Mouse (Mus musculus): ENCODE results near the gene Gnb1l. TPM values are rescaled to one million over a fixed set of nuclear protein-coding genes. Genes with fewer than 3 reads are reported as not detected.

Gnb1l gene
- polyA plus RNA-seq, 1 experiment from 2014 or later, result 16.9 TPM

DNA sequence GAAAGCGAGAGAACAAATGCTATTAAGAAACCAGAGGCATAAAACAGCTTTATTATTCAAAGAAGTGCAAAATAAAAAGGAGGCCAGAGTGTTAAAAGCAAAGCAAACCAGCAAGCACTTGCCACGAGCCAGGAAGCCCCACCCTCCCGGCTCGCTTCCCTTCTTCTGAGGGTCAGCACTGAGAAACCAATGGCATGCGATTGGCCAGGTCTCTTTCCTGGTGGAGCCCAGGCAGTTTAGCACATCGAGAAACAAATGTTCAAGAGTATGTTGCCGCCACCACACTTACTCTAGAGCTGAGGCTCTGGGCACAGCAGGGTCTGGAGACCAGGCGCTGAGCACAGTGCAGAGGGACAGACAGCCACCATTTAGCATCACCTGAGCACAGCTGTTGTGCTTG lies 35.9 kb upstream of the Gnb1l start:
- H3K9ac ChIP-seq, result no peak overlapping the region
- H3K27me3 ChIP-seq, result no peaks in the 10 kb centered on the region
- H3K4me1 ChIP-seq, result peaks cover 33% of the 10 kb centered on the region
- H3K27ac ChIP-seq, result no peak overlapping the region
- no peaks in the 10 kb centered on the region for H3K36me3 ChIP-seq
- no peak for ATAC-seq (ENCODE audit: insufficient number of reproducible peaks, insufficient read depth, low FRiP score, low TSS enrichment)
- H3K4me2 ChIP-seq (replicated peaks), result no peak overlapping the region
- no peaks in the 10 kb centered on the region for H3K9me3 ChIP-seq
- no peak overlapping the region for H3K4me3 ChIP-seq
- 47% methylated on average over 8 of the region's 8 CpGs for WGBS

DNA sequence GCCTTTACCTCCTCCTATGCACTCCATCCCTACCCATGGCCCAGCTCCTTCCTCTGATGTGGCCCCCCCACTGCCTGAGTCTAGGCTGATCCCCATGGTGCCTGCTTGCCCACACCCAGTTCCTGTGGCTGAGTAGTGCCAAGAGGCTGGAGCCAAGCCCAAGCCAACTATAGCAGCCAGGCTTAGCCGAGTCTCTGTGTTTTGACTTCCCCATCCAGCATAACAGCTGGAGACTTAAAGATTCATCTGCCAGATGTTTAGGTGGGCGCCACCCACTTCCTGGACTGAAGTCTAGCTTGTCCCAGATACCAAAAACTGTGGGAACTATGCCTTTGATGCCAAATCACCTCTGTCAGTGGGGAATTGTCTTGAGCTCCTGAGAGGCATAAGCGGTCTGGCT lies 34.2 kb upstream of the Gnb1l start:
- ATAC-seq (ENCODE audit: insufficient number of reproducible peaks, insufficient read depth, low FRiP score, low TSS enrichment), result no peak
- WGBS, result 63% methylated on average over 3 of the region's 3 CpGs
- H3K27ac ChIP-seq, result no peak overlapping the region

DNA sequence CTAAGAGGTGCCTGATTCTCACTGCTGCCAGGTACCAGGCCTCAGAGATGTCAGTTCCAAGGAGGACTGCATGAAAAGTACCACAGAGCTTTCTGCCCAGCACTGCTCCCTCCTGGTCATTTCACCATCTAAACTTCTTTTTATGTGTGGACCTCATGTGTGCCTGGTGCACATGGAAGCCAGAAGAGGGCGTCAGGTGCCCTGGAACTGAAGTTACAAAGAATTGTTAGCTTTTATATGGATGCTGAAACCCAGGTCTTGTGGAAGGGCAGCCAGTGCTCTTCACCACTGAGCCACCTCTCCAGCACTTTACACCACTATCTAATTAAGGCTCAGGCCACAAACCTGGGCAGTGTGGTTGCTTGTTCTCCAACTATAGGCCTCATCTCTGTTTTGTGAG lies 27.7 kb upstream of the Gnb1l start:
- Histone ChIP-seq H3K4me1 (peaks cover 9% of the 10 kb centered on the region; the same call in 1 of the 2 replicates), H3K4me3 (no peak overlapping the region), H3K36me3 (0 out of 2 replicates have a peak, but pooled peaks cover 7% of the 10 kb centered on the region), H3K4me2 (replicated peaks) (no peak overlapping the region), H3K27ac (0 out of 2 replicates have a peak overlapping the region, but pooled peaks have one; percentile 11), H3K9me3 (no peaks in the 10 kb centered on the region), H3K27me3 (no peaks in the 10 kb centered on the region), H3K9ac (no peak overlapping the region)
- no peak for ATAC-seq (ENCODE audit: insufficient number of reproducible peaks, insufficient read depth, low FRiP score, low TSS enrichment)
- WGBS, result 31% methylated on average over 1 of the region's 1 CpGs

More for the DNA sequence above, 34.2 kb upstream of the Gnb1l start:
- Histone ChIP-seq H3K4me1 (peaks cover 27% of the 10 kb centered on the region), H3K9ac (no peak overlapping the region), H3K4me2 (replicated peaks) (no peak overlapping the region), H3K36me3 (0 out of 2 replicates have a peak, but pooled peaks cover under 1% of the 10 kb centered on the region), H3K27me3 (no peaks in the 10 kb centered on the region), H3K9me3 (no peaks in the 10 kb centered on the region), H3K4me3 (no peak overlapping the region)

DNA sequence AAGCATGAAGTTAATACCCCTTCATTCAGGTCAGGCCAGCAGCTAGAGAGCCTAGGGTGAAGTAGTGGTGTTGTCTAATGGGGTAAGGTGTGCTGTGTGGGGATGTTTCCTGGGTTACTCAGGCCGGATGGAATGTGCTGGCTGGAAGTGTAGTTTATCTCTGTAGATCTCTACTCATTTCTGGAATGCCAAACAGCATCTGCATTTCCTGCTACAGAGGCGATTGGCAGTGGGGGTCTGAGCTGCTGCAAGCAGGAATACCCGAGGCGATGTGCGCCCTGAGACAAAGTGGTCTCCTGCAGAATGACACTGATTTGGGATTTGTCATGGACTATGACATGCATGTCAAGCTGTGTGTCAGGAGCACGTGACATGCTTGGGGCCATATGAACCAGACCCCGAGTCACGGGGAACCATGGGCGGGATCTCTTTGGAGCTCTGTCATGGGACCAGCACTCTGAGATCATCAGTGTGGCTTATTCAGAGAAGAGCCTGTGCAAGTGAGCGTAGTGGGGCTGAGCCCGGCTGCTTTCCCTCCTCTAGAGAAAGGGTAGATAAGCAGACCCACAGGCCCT lies 27.0 kb upstream of the Gnb1l start:
- ATAC-seq (ENCODE audit: insufficient number of reproducible peaks, insufficient read depth, low FRiP score, low TSS enrichment), result no peak
- no peak overlapping the region for H3K9ac ChIP-seq
- no peaks in the 10 kb centered on the region for H3K27me3 ChIP-seq
- H3K27ac ChIP-seq, result 0 out of 2 replicates have a peak overlapping the region, but pooled peaks have one; percentile 11
- H3K4me3 ChIP-seq, result no peak overlapping the region
- 75% methylated on average over 11 of the region's 11 CpGs for WGBS
- H3K4me2 ChIP-seq (replicated peaks), result no peak overlapping the region
- H3K4me1 ChIP-seq, result peaks cover 9% of the 10 kb centered on the region; the same call in 1 of the 2 replicates
- H3K36me3 ChIP-seq, result 0 out of 2 replicates have a peak, but pooled peaks cover 7% of the 10 kb centered on the region
- no peaks in the 10 kb centered on the region for H3K9me3 ChIP-seq

DNA sequence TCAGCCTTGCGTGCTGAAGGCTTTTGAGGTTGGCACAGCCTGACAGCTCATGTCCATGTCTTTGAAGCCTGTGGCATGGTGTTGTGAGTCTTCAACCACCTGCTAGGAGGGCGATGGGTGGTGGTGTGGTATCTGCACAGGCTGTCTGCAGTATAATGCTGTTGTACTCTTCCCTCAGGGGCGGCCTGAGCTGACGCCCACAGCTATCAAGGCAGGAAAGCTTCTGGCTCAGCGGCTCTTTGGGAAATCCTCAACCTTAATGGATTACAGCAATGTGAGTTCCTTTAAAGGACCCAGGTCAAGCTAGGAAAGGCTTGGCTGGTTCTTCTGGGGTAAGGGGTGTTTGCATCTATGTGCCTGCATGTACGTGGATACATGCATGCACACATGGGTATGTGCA lies 26.5 kb upstream of the Gnb1l start:
- ATAC-seq (ENCODE audit: insufficient number of reproducible peaks, insufficient read depth, low FRiP score, low TSS enrichment), result no peak
- 86% methylated on average over 6 of the region's 6 CpGs for WGBS

DNA sequence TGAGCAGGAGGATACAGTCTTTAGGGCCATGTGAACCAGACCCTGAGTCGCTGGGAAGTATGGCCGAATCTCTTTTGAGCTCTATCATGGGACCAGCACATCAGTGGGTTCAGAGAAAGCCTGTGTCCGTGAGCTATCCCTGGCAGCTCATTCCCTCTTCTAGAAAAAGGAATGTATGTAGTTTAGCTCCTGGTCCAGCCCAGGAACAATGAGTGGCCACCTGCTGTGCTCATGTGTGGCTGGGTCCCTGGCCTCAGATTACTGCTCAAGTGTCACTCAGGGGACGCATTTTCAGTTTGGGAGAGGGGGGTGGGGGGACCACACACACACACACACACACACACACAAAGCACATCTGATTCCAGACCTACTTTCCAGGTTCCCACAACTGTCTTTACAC lies 26.1 kb upstream of the Gnb1l start:
- Histone ChIP-seq H3K27ac (no peak overlapping the region), H3K4me2 (replicated peaks) (no peak overlapping the region), H3K4me3 (no peak overlapping the region), H3K27me3 (no peaks in the 10 kb centered on the region), H3K9me3 (no peaks in the 10 kb centered on the region), H3K9ac (no peak overlapping the region), H3K4me1 (peaks cover 9% of the 10 kb centered on the region; the same call in 1 of the 2 replicates), H3K36me3 (0 out of 2 replicates have a peak, but pooled peaks cover 7% of the 10 kb centered on the region)
- 75% methylated on average over 4 of the region's 4 CpGs for WGBS
- no peak for ATAC-seq (ENCODE audit: insufficient number of reproducible peaks, insufficient read depth, low FRiP score, low TSS enrichment)

More for the DNA sequence above, 26.5 kb upstream of the Gnb1l start:
- no peak overlapping the region for H3K9ac ChIP-seq
- H3K9me3 ChIP-seq, result no peaks in the 10 kb centered on the region
- peaks cover 9% of the 10 kb centered on the region; the same call in 1 of the 2 replicates for H3K4me1 ChIP-seq
- no peak overlapping the region for H3K4me3 ChIP-seq
- no peak overlapping the region for H3K27ac ChIP-seq
- H3K27me3 ChIP-seq, result no peaks in the 10 kb centered on the region
- H3K36me3 ChIP-seq, result 0 out of 2 replicates have a peak, but pooled peaks cover 7% of the 10 kb centered on the region
- H3K4me2 ChIP-seq (replicated peaks), result no peak overlapping the region

DNA sequence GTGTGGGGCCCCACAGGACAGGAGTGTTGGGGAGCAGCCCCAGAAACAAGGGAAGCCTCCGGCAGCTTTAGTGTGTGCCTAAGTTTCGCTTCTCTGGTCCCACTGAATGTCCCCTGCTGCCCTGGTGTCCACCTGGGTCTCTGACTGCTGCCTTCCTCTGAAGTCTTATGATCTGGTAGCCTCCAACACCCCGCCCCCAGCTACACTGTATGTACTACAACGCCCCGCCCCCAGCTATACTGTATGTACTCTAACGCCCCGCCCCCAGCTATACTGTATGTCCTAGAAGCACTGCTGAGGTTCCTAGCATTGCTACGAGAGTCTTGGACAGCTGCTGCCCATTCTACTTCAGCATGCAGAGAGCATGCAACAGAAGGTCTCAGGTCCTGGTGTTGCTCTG lies 25.5 kb upstream of the Gnb1l start:
- Histone ChIP-seq H3K4me1 (peaks cover 9% of the 10 kb centered on the region; the same call in 1 of the 2 replicates), H3K27me3 (no peaks in the 10 kb centered on the region), H3K27ac (no peak overlapping the region), H3K9me3 (no peaks in the 10 kb centered on the region), H3K9ac (no peak overlapping the region; the same call in 1 of the 2 replicates), H3K36me3 (peaks cover 7% of the 10 kb centered on the region; the same call in 1 of the 2 replicates), H3K4me2 (replicated peaks) (no peak overlapping the region), H3K4me3 (no peak overlapping the region)
- 91% methylated on average over 8 of the region's 8 CpGs for WGBS
- no peak for ATAC-seq (ENCODE audit: insufficient number of reproducible peaks, insufficient read depth, low FRiP score, low TSS enrichment)

DNA sequence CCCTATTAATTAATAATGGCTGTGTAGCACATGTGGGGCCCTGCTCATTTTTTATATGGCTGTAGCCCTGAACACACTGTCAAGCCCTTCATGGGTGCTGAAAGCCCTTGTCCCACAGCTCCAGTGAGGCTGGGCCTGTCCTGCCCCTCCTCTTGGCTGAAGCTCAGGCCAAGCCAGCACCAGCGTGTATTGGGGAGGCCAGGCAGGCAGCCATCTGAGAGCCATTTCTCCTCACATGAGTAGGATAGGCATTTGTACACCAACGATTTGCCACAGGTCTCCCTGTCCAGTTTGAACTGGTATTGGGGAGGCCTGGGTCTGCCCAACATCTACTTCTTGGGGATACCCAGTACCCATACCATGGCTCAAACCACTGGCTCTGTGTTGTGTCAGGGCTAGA lies 24.5 kb upstream of the Gnb1l start:
- no peak overlapping the region for H3K4me3 ChIP-seq
- peaks cover 7% of the 10 kb centered on the region; the same call in 1 of the 2 replicates for H3K36me3 ChIP-seq
- no peak overlapping the region for H3K4me2 ChIP-seq (replicated peaks)
- WGBS, result 79% methylated on average over 2 of the region's 2 CpGs
- ATAC-seq (ENCODE audit: insufficient number of reproducible peaks, insufficient read depth, low FRiP score, low TSS enrichment), result no peak
- H3K9me3 ChIP-seq, result no peaks in the 10 kb centered on the region
- no peak overlapping the region for H3K9ac ChIP-seq
- peaks cover 9% of the 10 kb centered on the region; the same call in 1 of the 2 replicates for H3K4me1 ChIP-seq
- no peaks in the 10 kb centered on the region for H3K27me3 ChIP-seq
- no peak overlapping the region for H3K27ac ChIP-seq

DNA sequence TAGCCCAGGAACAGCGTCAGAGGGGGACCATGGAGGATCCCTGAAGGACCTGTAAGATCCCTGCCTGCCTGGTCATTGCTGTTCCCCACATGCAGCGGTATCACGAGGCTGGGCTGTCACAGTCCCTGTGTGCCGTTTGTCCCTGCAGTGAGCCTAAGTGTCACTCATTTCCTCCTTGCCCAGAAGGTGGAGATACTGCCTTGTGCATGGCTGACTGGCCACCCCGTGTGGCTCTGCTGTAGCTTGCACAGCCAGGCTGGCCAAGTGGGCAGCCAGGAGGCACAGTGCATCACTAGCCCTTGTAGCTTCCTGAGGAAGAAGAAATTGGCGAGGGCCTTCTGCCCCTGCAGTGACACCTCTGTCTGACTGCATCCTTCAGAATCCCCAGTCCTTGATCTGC lies 20.5 kb upstream of the Gnb1l start:
- Histone ChIP-seq H3K27ac (no peak overlapping the region), H3K27me3 (no peaks in the 10 kb centered on the region), H3K36me3 (no peaks in the 10 kb centered on the region; the same call in 1 of the 2 replicates), H3K9me3 (no peaks in the 10 kb centered on the region), H3K4me3 (no peak overlapping the region), H3K4me2 (replicated peaks) (no peak overlapping the region), H3K9ac (no peak overlapping the region), H3K4me1 (peaks cover 1% of the 10 kb centered on the region)
- ATAC-seq (ENCODE audit: insufficient number of reproducible peaks, insufficient read depth, low FRiP score, low TSS enrichment), result no peak
- WGBS, result 63% methylated on average over 6 of the region's 6 CpGs

DNA sequence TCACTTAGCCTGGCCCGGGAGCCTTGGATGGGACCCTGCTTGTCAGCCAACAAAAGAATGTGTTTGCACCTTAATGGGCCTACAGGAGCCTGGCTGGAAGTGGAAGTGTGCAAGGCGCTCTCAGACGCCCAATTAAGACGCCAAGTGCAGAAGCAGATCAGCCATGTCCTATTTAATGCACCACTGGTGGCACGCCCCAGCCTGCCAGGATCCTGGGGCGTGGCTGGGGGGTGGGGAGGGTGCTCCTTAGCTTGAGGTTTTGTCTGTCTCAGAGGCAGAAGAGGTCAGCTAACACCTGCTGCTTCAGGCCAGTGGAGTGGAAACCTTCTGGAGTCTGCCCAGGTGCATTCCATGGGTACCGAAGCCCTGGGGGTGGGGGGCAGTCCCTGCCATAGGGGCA lies 18.8 kb upstream of the Gnb1l start:
- Histone ChIP-seq H3K9ac (no peak overlapping the region), H3K27me3 (no peaks in the 10 kb centered on the region), H3K36me3 (no peaks in the 10 kb centered on the region; the same call in 1 of the 2 replicates), H3K27ac (no peak overlapping the region), H3K9me3 (no peaks in the 10 kb centered on the region), H3K4me1 (peaks cover 6% of the 10 kb centered on the region; the same call in 1 of the 2 replicates), H3K4me3 (no peak overlapping the region), H3K4me2 (replicated peaks) (no peak overlapping the region)
- no peak for ATAC-seq (ENCODE audit: insufficient number of reproducible peaks, insufficient read depth, low FRiP score, low TSS enrichment)
- WGBS, result 45% methylated on average over 7 of the region's 7 CpGs

DNA sequence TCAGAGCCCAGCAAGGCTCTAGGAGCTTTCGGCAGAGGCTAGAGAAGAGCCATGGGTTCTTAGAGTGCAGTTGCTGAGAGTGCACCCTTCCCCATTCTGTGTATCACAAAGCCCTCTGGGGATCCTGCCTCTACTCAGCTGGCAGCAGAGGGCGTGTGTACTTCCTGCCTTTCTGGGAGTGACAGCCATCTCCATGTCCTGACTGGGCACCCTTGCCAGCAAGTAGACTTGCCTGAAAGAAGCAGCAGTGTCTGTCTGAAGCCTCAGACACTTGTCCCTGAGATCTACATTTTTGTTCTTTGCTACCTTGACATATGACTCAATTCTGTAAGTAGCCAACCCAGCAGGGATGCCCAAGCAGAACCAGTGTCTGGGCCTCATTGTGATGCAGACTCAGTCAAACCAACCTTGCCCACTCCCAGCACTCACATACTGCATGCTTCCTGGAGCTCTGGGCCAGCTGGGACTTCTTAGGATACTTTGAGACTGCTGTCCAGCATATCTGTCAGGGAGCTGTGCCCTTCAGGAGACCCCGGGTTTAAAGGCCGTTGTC lies 17.5 kb upstream of the Gnb1l start:
- no peaks in the 10 kb centered on the region for H3K27me3 ChIP-seq
- no peaks in the 10 kb centered on the region for H3K9me3 ChIP-seq
- H3K36me3 ChIP-seq, result no peaks in the 10 kb centered on the region; the same call in 1 of the 2 replicates
- H3K4me2 ChIP-seq (replicated peaks), result no peak overlapping the region
- 70% methylated on average over 4 of the region's 4 CpGs for WGBS
- H3K4me1 ChIP-seq, result peaks cover 6% of the 10 kb centered on the region; the same call in 1 of the 2 replicates
- H3K4me3 ChIP-seq, result no peak overlapping the region
- no peak overlapping the region for H3K9ac ChIP-seq
- ATAC-seq (ENCODE audit: insufficient number of reproducible peaks, insufficient read depth, low FRiP score, low TSS enrichment), result no peak
- H3K27ac ChIP-seq, result no peak overlapping the region

DNA sequence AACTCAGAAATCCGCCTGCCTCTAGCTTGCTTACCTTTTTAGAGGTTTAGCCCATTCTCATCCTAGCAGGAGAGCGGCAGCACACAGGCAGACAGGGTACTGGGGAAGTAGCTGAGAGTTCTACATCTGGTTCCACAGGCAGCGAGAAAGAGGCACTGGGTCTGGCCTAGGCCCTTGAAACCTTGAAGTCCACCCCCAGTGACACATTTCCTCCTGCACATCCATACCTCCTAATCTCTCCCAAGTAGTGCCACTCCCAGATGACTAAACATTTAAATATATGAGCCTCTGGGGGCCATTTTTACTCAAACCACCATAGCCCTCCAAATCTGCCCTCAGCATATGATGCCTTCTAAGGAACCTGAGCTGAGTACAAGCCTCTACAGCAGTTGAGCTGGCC lies 16.1 kb upstream of the Gnb1l start:
- no peak overlapping the region for H3K27ac ChIP-seq
- H3K36me3 ChIP-seq, result no peaks in the 10 kb centered on the region; the same call in 1 of the 2 replicates
- no peak overlapping the region for H3K9ac ChIP-seq
- no peaks in the 10 kb centered on the region for H3K9me3 ChIP-seq
- H3K4me3 ChIP-seq, result no peak overlapping the region
- H3K4me2 ChIP-seq (replicated peaks), result no peak overlapping the region
- H3K27me3 ChIP-seq, result no peaks in the 10 kb centered on the region
- peaks cover 6% of the 10 kb centered on the region; the same call in 1 of the 2 replicates for H3K4me1 ChIP-seq
- WGBS, result 86% methylated on average over 3 of the region's 3 CpGs
- no peak for ATAC-seq (ENCODE audit: insufficient number of reproducible peaks, insufficient read depth, low FRiP score, low TSS enrichment)
